Mouse (Mus musculus) hindbrain, embryonic 11.5 days (tissue): Measurements from ENCODE around the gene Cfd. TPM values are rescaled to one million over a fixed set of nuclear protein-coding genes. Genes with fewer than 3 reads are reported as not detected.
"Not testable (repeated sequence)": the region's sequence is repeated elsewhere in the genome, so short reads cannot be mapped to it uniquely, and the experiment has no call there.

Experiments
- ATAC-seq: fragments of 200-750 bp; cut with Nextera tagmentation; 2 replicates; pipeline ENCODE4 v1.8.0; 2017; ENCODE audit warnings: mild to moderate bottlenecking, moderate TSS enrichment, moderate library complexity; ENCODE audit not compliant: low FRiP score
- DNase-seq: peaks from one replicate; pipeline ENCODE4 v3.0.0-alpha.2; 2015; ENCODE audit warnings: low spot score
- H3K27ac ChIP-seq: fragments of 300-500 bp; sonication (generic); 2 replicates; pipeline ENCODE4 v1.5.1; 2014; ENCODE audit warnings: mild to moderate bottlenecking, low read depth, low read length
- H3K27me3 ChIP-seq: fragments of 300-500 bp; sonication (generic); 2 replicates; pipeline ENCODE4 v1.6.1; 2014; ENCODE audit warnings: mild to moderate bottlenecking, low read length, moderate library complexity, mixed read lengths; ENCODE audit not compliant: control insufficient read depth, insufficient read depth
- H3K36me3 ChIP-seq: fragments of 300-500 bp; sonication (generic); 2 replicates; pipeline ENCODE4 v1.6.1; 2014; ENCODE audit warnings: mild to moderate bottlenecking, low read length, moderate library complexity, mixed read lengths; ENCODE audit not compliant: control insufficient read depth, insufficient read depth
- H3K4me1 ChIP-seq: fragments of 300-500 bp; sonication (generic); replicated peaks from 2 replicates; pipeline ENCODE4 v1.6.1; 2014; ENCODE audit warnings: low read length, mixed read lengths; ENCODE audit not compliant: control insufficient read depth, insufficient read depth
- H3K4me2 ChIP-seq: fragments of 300-500 bp; sonication (generic); replicated peaks from 2 replicates; pipeline ENCODE4 v1.6.1; 2014; ENCODE audit warnings: mild to moderate bottlenecking, low read depth, low read length
- H3K4me3 ChIP-seq: fragments of 300-500 bp; sonication (generic); 2 replicates; pipeline ENCODE4 v1.5.1; 2014; ENCODE audit warnings: low read depth, low read length
- H3K9ac ChIP-seq: fragments of 300-500 bp; sonication (generic); 2 replicates; pipeline ENCODE4 v1.6.1; 2014; ENCODE audit warnings: low read depth, low read length
- H3K9me3 ChIP-seq: fragments of 300-500 bp; sonication (generic); 2 replicates; pipeline ENCODE4 v1.6.1; 2016; ENCODE audit warnings: low read length; ENCODE audit not compliant: control insufficient read depth
- WGBS: fragments of 180-500 bp; shearing (Covaris S2); extraction: QIAGEN DNeasy Blood & Tissue Kit; methylation state at CpG from one replicate; pipeline ENCODE4 v1.1.7; 2014; 5-methylcytosine and 5-hydroxymethylcytosine counted together
- polyA plus RNA-seq: library from polyadenylated mRNA; unstranded; fragments of >200 nt; fragmentation: Nextera tagmentation; extraction: Ambion mirVana; gene quantifications from 2 replicates; pipeline ENCODE4 v1.2.1, GENCODE M21; 2014

Gene Cfd
- polyA plus RNA-seq, 1 experiment from 2014 or later = not detected

DNA sequence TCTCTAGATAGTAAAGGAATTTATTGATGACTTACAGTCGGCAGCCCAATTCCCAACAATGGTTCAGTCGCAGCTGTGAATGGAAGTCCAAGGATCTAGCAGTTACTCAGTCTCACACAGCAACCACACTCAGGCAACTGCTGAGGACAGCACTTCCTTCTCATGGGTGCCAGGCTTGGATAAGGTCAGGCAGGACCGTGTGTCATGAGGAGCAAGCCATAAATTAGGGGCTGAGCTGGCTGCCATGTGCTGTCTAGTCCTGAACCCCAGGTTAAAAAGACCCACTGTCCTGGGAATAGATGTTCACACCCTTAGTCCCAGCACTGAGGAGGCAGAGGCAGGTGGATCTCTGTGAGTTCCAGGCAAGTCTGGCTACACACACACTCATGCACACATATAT lies 5.7 kb upstream of the Cfd start:
- H3K4me2 ChIP-seq, H3K36me3 ChIP-seq, ATAC-seq, DNase-seq, H3K27ac ChIP-seq, H3K4me1 ChIP-seq, H3K4me3 ChIP-seq, H3K9me3 ChIP-seq, H3K9ac ChIP-seq: not testable (repeated sequence)
- WGBS = 74% methylated on average over 2 of the region's 3 CpGs
- peaks cover 14% of the 10 kb centered on the region for H3K27me3 ChIP-seq

DNA sequence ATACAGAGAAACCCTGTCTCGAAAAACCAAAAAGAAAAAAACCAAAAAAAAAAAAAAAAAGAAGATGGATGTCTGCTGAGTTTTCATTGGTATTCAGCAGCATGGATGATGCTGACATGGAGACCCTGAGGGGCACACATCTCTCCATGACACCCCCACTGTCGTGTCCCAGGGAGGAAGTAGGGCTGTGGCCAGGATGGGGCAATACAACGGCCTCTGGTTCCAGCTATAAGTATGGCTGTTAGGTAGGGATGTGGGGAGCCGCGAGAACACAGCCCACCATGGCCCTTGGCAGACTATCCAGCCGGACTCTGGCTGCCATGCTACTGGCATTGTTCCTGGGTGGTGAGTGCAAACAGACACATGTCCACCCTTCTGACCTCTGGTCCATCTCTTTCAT lies 4.6 kb upstream of the Cfd start, which contains the start of gene Elane:
Gene Elane (plus strand): TSS at position 194 of the 400 bp plus-strand sequence.
- Histone ChIP-seq H3K9ac (no peak within 1 kb of the TSS), H3K27me3 (peaks cover 14% of the 10 kb centered on the region), H3K36me3 (no peaks in the 10 kb centered on the region), H3K4me2 (no peak within 1 kb of the TSS), H3K4me1 (0 out of 2 replicates have a peak, but pooled peaks cover 2% of the 10 kb centered on the region), H3K9me3 (no peaks in the 10 kb centered on the region), H3K27ac (no peak within 1 kb of the TSS), H3K4me3 (no peak within 1 kb of the TSS)
- no peak for ATAC-seq
- DNase-seq = no peak
- WGBS = 85% methylated on average over 6 of the region's 6 CpGs

DNA sequence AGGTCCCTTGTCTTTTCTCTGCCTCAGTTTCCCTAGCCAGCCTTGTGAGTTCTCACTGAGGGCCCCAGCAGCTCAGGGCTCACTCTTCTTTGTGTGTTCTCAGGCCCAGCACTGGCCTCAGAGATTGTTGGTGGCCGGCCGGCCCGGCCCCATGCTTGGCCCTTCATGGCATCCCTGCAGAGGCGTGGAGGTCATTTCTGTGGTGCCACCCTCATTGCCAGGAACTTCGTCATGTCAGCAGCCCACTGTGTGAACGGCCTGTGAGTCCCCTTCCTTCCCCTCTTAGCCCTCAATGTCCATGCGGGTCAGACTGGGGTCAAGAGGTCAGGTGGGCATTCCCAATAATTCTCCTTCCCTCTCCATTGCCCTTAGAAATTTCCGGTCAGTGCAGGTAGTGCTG lies 4.0 kb upstream of the Cfd start:
- H3K4me2 ChIP-seq = no peak overlapping the region
- ATAC-seq (no peak), DNase-seq (no peak)
- WGBS = 83% methylated on average over 8 of the region's 8 CpGs
- H3K9ac ChIP-seq = no peak overlapping the region
- H3K4me1 ChIP-seq = 0 out of 2 replicates have a peak, but pooled peaks cover 2% of the 10 kb centered on the region
- no peak overlapping the region for H3K4me3 ChIP-seq
- H3K9me3 ChIP-seq = no peaks in the 10 kb centered on the region
- H3K27me3 ChIP-seq = peaks cover 12% of the 10 kb centered on the region
- no peaks in the 10 kb centered on the region for H3K36me3 ChIP-seq
- H3K27ac ChIP-seq = no peak overlapping the region

DNA sequence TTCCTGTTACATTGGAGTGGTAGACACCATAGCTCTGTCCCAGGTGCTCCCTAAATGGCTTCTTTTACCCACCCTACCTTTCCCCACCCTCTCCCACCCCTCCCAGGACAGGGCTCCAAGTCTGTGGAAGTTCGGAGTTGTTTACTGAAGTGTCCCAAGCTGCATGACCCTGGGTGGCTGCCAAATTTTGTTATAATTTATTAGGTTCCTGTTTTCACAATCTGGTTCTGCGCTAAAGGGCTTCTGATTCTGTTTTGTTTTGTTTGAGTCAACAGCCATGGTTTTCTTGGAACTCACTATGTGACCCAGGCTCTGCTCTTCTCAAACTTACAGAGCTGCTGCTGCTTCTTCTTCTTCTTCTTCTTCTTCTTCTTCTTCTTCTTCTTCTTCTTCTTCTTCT lies 1.3 kb upstream of the Cfd start:
- no peak overlapping the region for H3K4me2 ChIP-seq
- H3K4me1 ChIP-seq = no peaks in the 10 kb centered on the region
- no peak overlapping the region for H3K4me3 ChIP-seq
- WGBS = 92% methylated on average over 2 of the region's 2 CpGs
- H3K27me3 ChIP-seq = no peaks in the 10 kb centered on the region
- H3K9ac ChIP-seq = no peak overlapping the region
- ATAC-seq (no peak), DNase-seq (no peak)
- H3K27ac ChIP-seq = no peak overlapping the region
- H3K9me3 ChIP-seq = no peaks in the 10 kb centered on the region
- H3K36me3 ChIP-seq = no peaks in the 10 kb centered on the region

DNA sequence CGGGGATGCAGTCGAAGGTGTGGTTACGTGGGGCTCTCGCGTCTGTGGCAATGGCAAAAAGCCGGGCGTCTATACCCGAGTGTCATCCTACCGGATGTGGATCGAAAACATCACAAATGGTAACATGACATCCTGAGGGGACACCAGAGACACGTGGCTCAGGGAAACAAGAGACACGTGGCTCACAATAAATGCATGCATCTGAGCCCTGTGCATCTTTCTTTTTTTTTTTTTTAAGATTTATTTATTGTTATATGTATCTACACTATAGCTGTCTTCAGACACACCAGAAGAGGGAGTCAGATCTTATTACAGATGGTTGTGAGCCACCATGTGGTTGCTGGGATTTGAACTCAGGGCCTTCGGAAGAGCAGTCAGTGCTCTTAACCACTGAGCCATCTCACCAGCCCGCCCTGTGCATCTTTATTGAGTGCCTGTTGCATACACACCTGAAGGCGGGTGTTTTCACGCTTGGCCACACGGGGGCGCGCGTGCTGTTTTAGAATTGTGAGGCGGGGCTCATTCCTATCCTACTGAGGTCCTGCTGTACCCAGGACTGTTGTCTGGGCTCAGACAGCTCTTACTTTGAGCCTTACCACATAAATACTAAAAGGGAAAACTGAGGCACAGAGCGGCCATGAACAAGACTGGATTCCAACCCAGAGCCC lies 1.9 kb downstream of the Cfd start:
- not testable (repeated sequence) for H3K4me3 ChIP-seq, H3K4me1 ChIP-seq, H3K9me3 ChIP-seq, H3K27me3 ChIP-seq, H3K9ac ChIP-seq, H3K4me2 ChIP-seq, H3K27ac ChIP-seq, H3K36me3 ChIP-seq
- ATAC-seq (peak; percentile 62), DNase-seq (peak; percentile 91)
- whole genome bisulfite sequencing = 44% methylated on average over 22 of the region's 22 CpGs

DNA sequence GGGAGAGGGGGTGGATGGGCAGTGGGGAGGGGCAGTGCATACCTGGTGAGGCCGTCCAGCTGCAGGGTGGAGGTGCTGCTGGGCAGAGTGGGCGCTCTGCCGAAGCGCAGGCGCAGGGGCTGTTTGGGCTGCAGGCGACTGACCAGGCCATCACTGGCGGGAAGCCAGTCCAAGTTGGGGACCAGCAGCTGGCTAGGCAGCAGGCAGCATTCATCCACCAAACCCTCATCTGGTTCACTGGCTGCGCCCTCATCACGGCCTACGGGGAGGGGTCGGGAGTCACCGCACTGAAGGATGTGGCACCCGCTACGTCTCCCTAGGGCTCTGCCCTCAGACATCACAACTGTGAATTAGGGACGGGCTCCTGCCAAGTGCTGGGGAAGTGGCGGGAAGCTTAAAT lies 5.7 kb downstream of the Cfd start:
- Histone ChIP-seq H3K4me2 (no peak overlapping the region), H3K27me3 (peaks cover 4% of the 10 kb centered on the region; the same call in 1 of the 2 replicates), H3K4me1 (peaks cover 5% of the 10 kb centered on the region), H3K36me3 (no peaks in the 10 kb centered on the region), H3K9ac (no peak overlapping the region), H3K4me3 (no peak overlapping the region), H3K9me3 (no peaks in the 10 kb centered on the region), H3K27ac (no peak overlapping the region)
- ATAC-seq = no peak
- 93% methylated on average over 16 of the region's 16 CpGs for WGBS
- no peak for DNase-seq

DNA sequence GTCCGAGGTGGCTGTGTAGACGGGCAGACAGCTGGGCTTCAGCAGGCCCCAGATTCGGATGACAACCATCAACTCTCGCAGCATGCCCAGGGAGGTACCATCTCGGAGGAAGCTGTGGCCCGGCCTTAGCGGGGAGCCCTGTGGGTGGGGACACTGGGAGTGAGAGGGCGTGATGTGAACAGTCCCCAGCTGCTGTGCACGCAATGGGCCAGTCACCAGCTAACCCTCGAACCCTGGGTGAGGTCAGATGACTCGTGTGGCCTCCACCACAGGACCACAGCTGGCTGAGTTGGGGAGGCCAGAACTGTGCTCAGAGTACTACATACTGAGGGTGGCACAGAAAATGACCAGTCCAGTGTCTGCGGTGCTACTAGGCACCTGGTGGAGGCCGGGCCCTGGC lies 6.2 kb downstream of the Cfd start:
- Histone ChIP-seq H3K27me3 (peaks cover 4% of the 10 kb centered on the region; the same call in 1 of the 2 replicates), H3K4me3 (no peak overlapping the region), H3K4me1 (peaks cover 7% of the 10 kb centered on the region), H3K9me3 (no peaks in the 10 kb centered on the region), H3K9ac (no peak overlapping the region), H3K36me3 (no peaks in the 10 kb centered on the region), H3K27ac (no peak overlapping the region), H3K4me2 (no peak overlapping the region)
- ATAC-seq = no peak
- no peak for DNase-seq
- WGBS = 85% methylated on average over 13 of the region's 13 CpGs

DNA sequence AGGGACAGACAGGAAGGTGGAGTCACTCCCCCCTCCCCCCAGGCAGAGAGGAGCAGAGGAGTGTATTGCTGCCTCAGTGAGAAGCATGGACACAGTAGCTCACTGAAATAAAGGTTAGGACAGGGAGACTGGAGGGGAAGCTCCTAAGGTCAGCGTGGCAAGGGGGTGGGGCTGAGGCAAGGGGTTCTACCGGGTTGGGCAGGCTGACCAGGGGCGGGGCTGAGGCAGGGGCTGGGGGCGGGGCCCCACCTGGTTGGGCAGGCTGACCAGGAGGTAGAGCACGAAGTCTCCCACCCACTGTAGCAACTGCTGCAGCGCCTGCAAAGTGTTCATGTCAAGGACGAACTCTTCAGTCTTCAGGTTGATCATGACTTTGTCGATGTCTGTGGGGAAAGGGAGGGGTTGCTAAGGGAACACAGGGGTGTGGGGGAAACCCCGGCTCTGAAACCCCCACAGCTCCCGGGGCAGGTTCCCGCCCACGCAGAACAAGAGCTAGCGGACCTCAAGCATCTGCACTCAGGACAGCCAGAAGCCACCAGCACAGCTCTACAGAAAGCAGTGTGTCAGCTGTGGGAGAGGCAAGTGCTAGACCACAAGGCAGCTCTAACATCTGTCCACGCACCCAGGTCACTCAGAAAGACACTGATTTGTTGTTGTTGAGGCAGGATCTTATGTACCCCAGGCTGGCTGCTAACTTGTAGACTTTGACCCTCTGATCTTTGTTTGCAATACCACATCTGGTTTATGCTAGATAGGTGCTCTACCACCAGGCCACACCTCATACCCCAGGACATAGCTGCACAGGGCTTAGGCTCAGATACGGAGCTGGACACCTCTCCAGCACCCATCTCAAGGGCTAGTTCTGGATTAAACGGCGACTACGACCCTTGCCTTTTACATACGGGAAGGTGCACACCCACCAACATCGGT lies 6.9 kb downstream of the Cfd start:
- no peaks in the 10 kb centered on the region for H3K9me3 ChIP-seq
- H3K9ac ChIP-seq = no peak overlapping the region
- ATAC-seq (no peak), DNase-seq (no peak)
- no peak overlapping the region for H3K4me3 ChIP-seq
- 57% methylated on average over 20 of the region's 20 CpGs for WGBS
- peaks cover under 1% of the 10 kb centered on the region; the same call in 1 of the 2 replicates for H3K36me3 ChIP-seq
- no peak overlapping the region for H3K27ac ChIP-seq
- no peak overlapping the region for H3K4me2 ChIP-seq
- peaks cover 4% of the 10 kb centered on the region; the same call in 1 of the 2 replicates for H3K27me3 ChIP-seq
- peaks cover 7% of the 10 kb centered on the region for H3K4me1 ChIP-seq
